Mouse (Mus musculus) liver, adult 2 months (tissue): ENCODE measurements around the gene Ganab. TPM values are rescaled to one million over a fixed set of nuclear protein-coding genes. Genes with fewer than 3 reads are reported as not detected.
"Not testable (repeated sequence)": the region's sequence is repeated elsewhere in the genome, so short reads cannot be mapped to it uniquely, and the experiment has no call there.

Experiments
- DNase-seq: peaks from one replicate; pipeline ENCODE4 v3.0.0-alpha.2; 2011; ENCODE audit warnings: low read depth, low spot score; ENCODE audit errors: extremely low read depth
- H3K27ac ChIP-seq: fragments of 200-500 bp; replicated peaks from 2 replicates; pipeline ENCODE4 v1.5.1; 2012; ENCODE audit warnings: low read depth, mild to moderate bottlenecking, control low read depth, inconsistent platforms, low read length; ENCODE audit not compliant: insufficient read depth
- H3K27me3 ChIP-seq: fragments of 200-500 bp; 2 replicates; pipeline ENCODE4 v1.6.1; 2012; ENCODE audit warnings: mild to moderate bottlenecking, moderate library complexity, low read length, inconsistent platforms; ENCODE audit not compliant: control insufficient read depth, insufficient read depth
- H3K36me3 ChIP-seq: fragments of 200-500 bp; 2 replicates; pipeline ENCODE4 v1.6.1; 2012; ENCODE audit warnings: low read length, inconsistent platforms; ENCODE audit not compliant: control insufficient read depth, insufficient read depth
- H3K4me1 ChIP-seq: fragments of 200-500 bp; 2 replicates; pipeline ENCODE4 v1.6.1; 2011; ENCODE audit warnings: low read length; ENCODE audit not compliant: control insufficient read depth, insufficient read depth
- H3K4me3 ChIP-seq: fragments of 200-500 bp; 2 replicates; pipeline ENCODE4 v1.5.1; 2011; ENCODE audit warnings: low read depth, mild to moderate bottlenecking, control low read depth, low read length, moderate library complexity; ENCODE audit not compliant: insufficient read depth
- H3K79me2 ChIP-seq: fragments of 200-500 bp; 2 replicates; pipeline ENCODE4 v1.6.1; 2012; ENCODE audit warnings: inconsistent platforms, mild to moderate bottlenecking, low read length, moderate library complexity; ENCODE audit not compliant: control insufficient read depth, insufficient read depth
- H3K9ac ChIP-seq: fragments of 200-500 bp; 2 replicates; pipeline ENCODE4 v1.6.1; 2012; ENCODE audit warnings: low read depth, mild to moderate bottlenecking, control low read depth, inconsistent platforms, low read length
- CTCF ChIP-seq: fragments of 200-500 bp; IDR thresholded peaks from 2 replicates; pipeline ENCODE4 v1.5.1; 2011; ENCODE audit warnings: low read depth, low read length, control low read depth
- POLR2A ChIP-seq: fragments of 200-500 bp; IDR thresholded peaks from 2 replicates; pipeline ENCODE4 v1.6.1; 2011; ENCODE audit warnings: low read length, control low read depth; ENCODE audit not compliant: insufficient read depth; ENCODE audit errors: extremely low read depth
- WGBS: fragments of 180-500 bp; shearing (Covaris S2); methylation state at CpG from one replicate; pipeline ENCODE4 v1.1.7; 2018; 5-methylcytosine and 5-hydroxymethylcytosine counted together
- polyA plus RNA-seq: library from polyadenylated mRNA; depleted of rRNA; stranded (reverse); fragments of >200 nt; gene quantifications from 2 replicates; pipeline ENCODE4 v1.2.3, GENCODE M21; 2012
- total RNA-seq: library from RNA; depleted of rRNA; stranded (reverse); fragments of >200 nt; gene quantifications from 2 replicates; pipeline ENCODE4 v1.2.3, GENCODE M21; 2014

Gene Ganab
- total and polyA plus RNA-seq, 2 experiments = 111 to 140 TPM

DNA sequence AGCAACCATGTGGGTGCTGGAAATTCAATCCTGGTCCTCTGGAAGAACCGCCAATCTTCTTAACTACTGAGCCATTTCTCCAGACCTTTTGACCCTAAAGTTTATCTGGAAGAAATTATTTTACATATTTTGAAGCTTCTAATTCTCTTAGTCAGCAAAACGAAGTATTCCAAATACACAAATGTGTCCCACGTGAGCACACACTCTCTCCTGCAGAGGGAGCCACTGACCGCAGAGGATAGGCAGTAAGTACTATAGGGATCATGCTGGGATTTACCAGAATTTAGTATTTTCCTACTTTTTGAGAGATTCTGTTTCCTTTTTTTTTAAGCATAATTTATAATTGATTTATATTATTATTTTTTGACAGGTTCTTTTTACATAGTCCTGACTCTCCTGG lies 40.2 kb upstream of the Ganab start:
- DNase-seq = peak; percentile 73
- WGBS = 26% methylated on average over 4 of the region's 4 CpGs
- H3K36me3 ChIP-seq = no peaks in the 10 kb centered on the region
- TF ChIP-seq POLR2A = no peak
- peak; percentile 81 for TF ChIP-seq CTCF
- H3K27ac ChIP-seq = no peak overlapping the region
- H3K4me1 ChIP-seq = no peaks in the 10 kb centered on the region
- no peak overlapping the region for H3K4me3 ChIP-seq
- H3K79me2 ChIP-seq = no peaks in the 10 kb centered on the region
- H3K9ac ChIP-seq = no peak overlapping the region
- H3K27me3 ChIP-seq = no peaks in the 10 kb centered on the region

DNA sequence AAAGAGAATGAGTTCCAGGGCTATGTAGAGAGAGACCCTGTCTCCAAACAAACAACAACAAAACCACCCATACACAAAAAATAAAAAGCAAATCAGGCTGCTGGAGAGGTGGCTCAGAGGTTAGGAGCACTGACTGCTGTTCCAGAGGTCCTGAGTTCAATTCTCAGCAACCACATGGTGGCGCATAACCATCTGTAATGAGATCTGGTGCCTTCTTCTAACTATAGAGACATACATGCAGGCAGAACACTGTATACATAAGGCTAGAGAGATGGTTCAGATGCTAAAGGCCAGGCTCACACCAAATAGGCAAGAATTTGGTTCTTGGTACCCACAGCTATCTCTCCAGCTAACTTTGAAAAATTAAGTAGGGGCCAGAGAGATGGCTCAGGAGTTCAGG lies 38.9 kb upstream of the Ganab start:
- no peak for DNase-seq
- Histone ChIP-seq H3K9ac (no peak overlapping the region), H3K27me3 (no peaks in the 10 kb centered on the region), H3K27ac (no peak overlapping the region), H3K4me1 (no peaks in the 10 kb centered on the region), H3K4me3 (no peak overlapping the region), H3K79me2 (no peaks in the 10 kb centered on the region), H3K36me3 (no peaks in the 10 kb centered on the region)
- 16% methylated on average over 1 of the region's 1 CpGs for WGBS
- TF ChIP-seq POLR2A (no peak), CTCF (peak; percentile 41; the same call in 1 of the 2 replicates)

DNA sequence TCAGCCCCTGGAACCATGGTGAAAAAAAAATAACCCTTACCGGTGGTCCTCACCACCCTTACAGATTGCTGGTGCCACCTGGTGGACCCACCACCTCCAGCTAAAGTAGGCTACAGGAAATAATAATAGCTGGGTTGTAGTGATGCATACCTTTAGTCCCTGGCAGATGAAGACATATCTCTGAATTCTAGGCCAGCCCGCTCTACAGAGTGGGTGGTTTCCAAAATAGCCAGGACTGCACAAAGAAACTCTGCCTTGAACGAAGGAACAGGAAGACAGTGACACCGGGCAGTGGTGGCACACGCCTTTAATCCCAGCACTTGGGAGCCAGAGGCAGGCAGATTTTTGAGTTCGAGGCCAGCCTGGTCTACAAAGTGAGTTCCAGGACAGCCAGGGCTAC lies 33.6 kb upstream of the Ganab start:
- H3K27me3 ChIP-seq = no peaks in the 10 kb centered on the region
- no peak overlapping the region for H3K4me3 ChIP-seq
- WGBS = 84% methylated on average over 6 of the region's 6 CpGs
- H3K4me1 ChIP-seq = peaks cover 2% of the 10 kb centered on the region; the same call in 1 of the 2 replicates
- H3K27ac ChIP-seq = no peak overlapping the region
- no peak for DNase-seq
- TF ChIP-seq CTCF (no peak), POLR2A (no peak)
- H3K79me2 ChIP-seq = no peaks in the 10 kb centered on the region
- no peak overlapping the region for H3K9ac ChIP-seq
- no peaks in the 10 kb centered on the region for H3K36me3 ChIP-seq

DNA sequence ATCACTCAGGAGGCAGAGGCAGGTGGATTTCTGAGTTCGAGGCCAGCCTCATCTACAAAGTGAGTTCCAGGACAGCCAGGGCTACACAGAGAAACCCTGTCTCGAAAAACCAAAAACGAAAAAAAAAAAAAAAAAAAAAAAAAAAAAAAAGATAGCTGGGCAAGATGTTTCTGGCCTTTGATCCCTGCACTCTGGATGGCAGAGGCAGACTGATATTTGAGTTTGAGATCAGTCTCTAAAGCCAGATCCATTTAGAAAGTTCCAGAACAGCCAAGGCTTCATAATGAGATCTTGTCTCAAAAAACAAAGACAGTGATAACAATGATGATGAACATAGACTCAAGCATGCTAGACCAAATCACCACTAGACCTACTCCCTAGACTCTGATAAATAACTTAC lies 27.5 kb upstream of the Ganab start:
- peak overlapping the region; percentile 63 for H3K27ac ChIP-seq
- not testable (repeated sequence) for H3K4me3 ChIP-seq
- 24% methylated on average over 3 of the region's 3 CpGs for WGBS

DNA sequence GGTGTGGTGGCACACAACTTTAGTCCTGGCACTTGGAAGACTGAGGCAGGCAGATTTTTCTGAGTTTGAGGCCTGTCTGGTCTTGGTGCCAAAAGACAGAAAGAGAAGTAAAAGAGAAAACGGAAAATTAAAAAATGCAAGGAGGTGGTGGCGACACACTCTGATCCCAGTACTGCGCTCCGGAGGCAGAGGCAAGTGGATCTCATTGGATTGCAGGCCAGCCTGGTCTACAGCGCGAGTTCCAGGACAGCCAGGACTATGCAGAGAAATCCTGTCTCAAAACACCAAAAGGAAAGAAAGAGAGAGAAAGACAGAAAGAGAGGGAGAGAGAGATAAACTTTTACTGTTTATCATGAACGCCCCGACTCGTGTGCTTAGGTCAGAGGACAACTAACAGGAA lies 27.0 kb upstream of the Ganab start:
- peaks cover 16% of the 10 kb centered on the region for H3K36me3 ChIP-seq
- DNase-seq = no peak
- H3K27me3 ChIP-seq = no peaks in the 10 kb centered on the region
- no peaks in the 10 kb centered on the region for H3K79me2 ChIP-seq
- H3K27ac ChIP-seq = peak overlapping the region; percentile 56
- peak overlapping the region; percentile 82 for H3K4me3 ChIP-seq
- peaks cover 13% of the 10 kb centered on the region; the same call in 1 of the 2 replicates for H3K4me1 ChIP-seq
- WGBS = 6% methylated on average over 9 of the region's 9 CpGs
- no peak for TF ChIP-seq POLR2A
- no peak for TF ChIP-seq CTCF
- peak overlapping the region; percentile 39 for H3K9ac ChIP-seq

More for the DNA sequence above, 27.5 kb upstream of the Ganab start:
- H3K9ac ChIP-seq, H3K27me3 ChIP-seq, H3K79me2 ChIP-seq: not testable (repeated sequence)
- H3K36me3 ChIP-seq = peaks cover 13% of the 10 kb centered on the region
- H3K4me1 ChIP-seq = peaks cover 13% of the 10 kb centered on the region; the same call in 1 of the 2 replicates
- peak; percentile 82 for DNase-seq

DNA sequence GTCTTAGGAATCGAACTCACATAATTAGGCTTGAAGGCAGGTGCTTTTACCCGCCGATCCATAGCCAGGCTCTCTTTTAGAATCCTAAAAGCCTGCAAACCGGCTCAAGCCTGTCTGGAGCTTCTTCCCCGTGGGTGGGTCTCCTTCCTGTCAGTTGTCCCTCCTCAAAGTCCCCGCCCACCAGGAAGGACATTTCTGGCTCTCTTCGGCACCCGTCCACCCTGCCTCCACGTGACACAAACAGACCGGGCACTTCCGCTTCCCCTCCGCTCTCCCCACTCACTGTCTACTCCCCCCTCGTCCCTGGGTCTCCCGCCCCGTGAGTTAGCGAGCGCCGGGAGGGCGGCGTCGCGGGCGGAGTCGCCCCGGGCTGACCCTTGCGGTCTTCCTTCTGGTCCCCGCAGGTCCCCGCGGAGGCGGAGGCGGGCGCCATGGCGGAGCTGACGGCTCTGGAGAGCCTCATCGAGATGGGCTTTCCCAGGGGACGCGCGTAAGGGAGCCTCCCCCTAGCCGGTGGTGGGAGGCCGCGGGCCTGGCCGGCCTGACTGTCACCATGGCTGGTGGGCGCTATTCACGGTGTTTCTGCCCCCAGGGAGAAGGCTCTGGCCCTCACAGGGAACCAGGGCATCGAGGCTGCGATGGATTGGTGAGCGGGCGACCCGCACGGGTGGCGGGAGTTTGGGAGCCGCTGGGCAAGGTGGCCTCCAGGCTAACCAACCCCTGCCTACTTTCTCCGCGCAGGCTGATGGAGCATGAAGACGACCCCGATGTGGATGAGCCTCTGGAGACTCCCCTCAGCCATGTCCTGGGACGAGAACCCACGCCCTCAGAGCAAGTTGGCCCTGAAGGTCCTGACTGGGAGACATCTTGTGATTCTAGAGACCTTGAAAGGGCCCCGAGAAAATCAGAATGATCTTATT lies 26.3 kb upstream of the Ganab start, which contains the start of gene Ubxn1:
Gene Ubxn1, plus strand, starts transcription at position 230 of the 920 bp plus-strand sequence.
- H3K27me3 ChIP-seq = no peaks in the 10 kb centered on the region
- peak within 1 kb of the TSS; percentile 83 for H3K27ac ChIP-seq
- DNase-seq = peak; percentile 96
- TF ChIP-seq CTCF = no peak
- TF ChIP-seq POLR2A = peak; percentile 67; the same call in 1 of the 2 replicates
- H3K79me2 ChIP-seq = no peaks in the 10 kb centered on the region
- peak within 1 kb of the TSS; percentile 82 for H3K4me3 ChIP-seq
- under 1% methylated on average over 57 of the region's 59 CpGs for WGBS
- peak within 1 kb of the TSS; percentile 88 for H3K9ac ChIP-seq
- H3K4me1 ChIP-seq = peaks cover 13% of the 10 kb centered on the region; the same call in 1 of the 2 replicates
- peaks cover 16% of the 10 kb centered on the region for H3K36me3 ChIP-seq
